ENCODE assay signal across 12 mouse cellular contexts in the genomic region with DNA sequence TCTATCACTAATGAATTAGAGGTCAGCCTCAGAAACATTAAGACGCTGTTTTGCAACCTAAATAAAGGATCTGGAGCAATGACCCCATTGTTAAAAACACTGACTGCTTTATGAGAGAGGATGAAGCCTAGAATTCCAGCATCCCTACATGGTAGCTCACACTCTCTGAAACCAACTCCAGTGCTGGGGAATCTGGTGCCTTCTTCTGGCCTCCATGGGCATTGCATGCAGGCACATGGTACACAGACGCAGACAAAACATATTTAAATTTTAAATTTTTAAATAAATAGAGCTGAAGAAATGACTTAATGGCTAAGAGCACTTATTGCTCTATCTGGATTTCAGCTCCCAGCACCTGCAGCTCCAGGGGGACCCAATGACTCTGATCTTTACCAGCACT. TPM values are rescaled to one million over a fixed set of nuclear protein-coding genes. Genes with fewer than 3 reads are reported as not detected.
A peak's percentile ranks its signal among the peaks of the same experiment; 100 is the strongest.
DNase-seq lines count a peak whose midpoint lies in the region; ATAC-seq and TF ChIP-seq lines count a peak whose summit lies in the region.
"Had no signal": no experiment of that assay in that cellular context is flagged by ENCODE, and none has a peak within 500 bp of the region (broad histone marks: within the 10 kb centered on the region; RNA-seq: fewer than 3 reads in every experiment).

No protein-coding gene starts in this region.

- TF ChIP-seq CTCF in gastrocnemius, adult 2 months (IDR thresholded peaks at IDR 0.05): peak; percentile 58
- peak; percentile 57 for TF ChIP-seq CTCF in liver, postnatal 0 days (IDR thresholded peaks at IDR 0.05; ENCODE audit: low read depth)
- TF ChIP-seq CTCF in ES-Bruce4 (IDR thresholded peaks at IDR 0.05; ENCODE audit: low read depth, low read length): peak; percentile 39

- TF ChIP-seq POLR2A in ES-Bruce4 (IDR thresholded peaks at IDR 0.05; ENCODE audit: insufficient read depth, low read length): no peak

- peaks cover 8% of the 10 kb centered on the region for H3K4me1 ChIP-seq in liver, postnatal 0 days (ENCODE audit: insufficient read depth)
- no peaks in the 10 kb centered on the region for H3K4me1 ChIP-seq in liver, embryonic 11.5 days (replicated peaks; ENCODE audit: control insufficient read depth, insufficient read depth, low read length)
- no peaks in the 10 kb centered on the region for H3K4me1 ChIP-seq in ES-Bruce4 (ENCODE audit: control insufficient read depth, insufficient read depth, low read length)

- ATAC-seq in liver, postnatal 0 days: no peak
- ATAC-seq in liver, embryonic 11.5 days (replicated peaks; ENCODE audit: low FRiP score): no peak
- ATAC-seq in inflammation-experienced regulatory T-cells, adult 6 months: no peak

- no peak overlapping the region for H3K4me3 ChIP-seq in gastrocnemius, adult 2 months
- H3K4me3 ChIP-seq in liver, postnatal 0 days (ENCODE audit: low read depth, low read length): no peak overlapping the region
- H3K4me3 ChIP-seq in liver, embryonic 11.5 days (ENCODE audit: low read depth, low read length): no peak overlapping the region
- H3K4me3 ChIP-seq in ES-Bruce4 (ENCODE audit: low read depth, low read length): no peak overlapping the region
- H3K4me3 ChIP-seq: liver, embryonic 15.5 days had no signal

- WGBS in liver, postnatal 0 days (ENCODE audit: insufficient replicate concordance): 82% methylated on average over 2 of the region's 2 CpGs
- WGBS in liver, embryonic 11.5 days: 86% methylated on average over 2 of the region's 2 CpGs

- H3K27ac ChIP-seq in gastrocnemius, adult 2 months: no peak overlapping the region
- H3K27ac ChIP-seq in liver, postnatal 0 days (ENCODE audit: low read depth): no peak overlapping the region
- H3K27ac ChIP-seq in liver, embryonic 11.5 days (ENCODE audit: low read depth, low read length): no peak overlapping the region
- no peak overlapping the region for H3K27ac ChIP-seq in ES-Bruce4 (ENCODE audit: insufficient read depth, low read length)
- H3K27ac ChIP-seq: liver, embryonic 15.5 days had no signal

- H3K9me3 ChIP-seq in liver, postnatal 0 days (ENCODE audit: low read length): no peaks in the 10 kb centered on the region
- no peaks in the 10 kb centered on the region for H3K9me3 ChIP-seq in liver, embryonic 11.5 days (ENCODE audit: control insufficient read depth, low read length)
- no peaks in the 10 kb centered on the region for H3K9me3 ChIP-seq in ES-Bruce4 (replicated peaks; ENCODE audit: control insufficient read depth, insufficient read depth, low read length, poor library complexity, severe bottlenecking)
- H3K9me3 ChIP-seq: liver, embryonic 15.5 days had no signal

- intact Hi-C loops in gastrocnemius, adult 2 months (cut with DNase I): loop anchor here (5.0 to 10.0 kb wide), 2 partner anchors 46 to 191 kb away; partner anchors contain the start of gene Yeats2
- intact Hi-C loops in gastrocnemius, postnatal 14 days (cut with DNase I; ENCODE audit: low total_unique reads): no loop called here

- no peak for TF ChIP-seq EP300 in liver, postnatal 0 days (IDR thresholded peaks at IDR 0.05; ENCODE audit: low read depth)
- no peak for TF ChIP-seq EP300 in ES-Bruce4 (IDR thresholded peaks at IDR 0.05; ENCODE audit: insufficient read depth, low read depth, low read length)

- 0 out of 2 replicates have a peak, but pooled peaks cover 3% of the 10 kb centered on the region for H3K36me3 ChIP-seq in liver, postnatal 0 days (replicated peaks; ENCODE audit: insufficient read depth, low read length)
- no peaks in the 10 kb centered on the region for H3K36me3 ChIP-seq in liver, embryonic 11.5 days (ENCODE audit: control insufficient read depth, insufficient read depth, low read length)
- H3K36me3 ChIP-seq in ES-Bruce4 (ENCODE audit: control insufficient read depth, insufficient read depth, low read length, poor library complexity, severe bottlenecking): no peaks in the 10 kb centered on the region
- H3K36me3 ChIP-seq: liver, embryonic 15.5 days had no signal

- no peak for DNase-seq in gastrocnemius, adult 2 months
- no peak for DNase-seq in gastrocnemius, postnatal 14 days
- DNase-seq in liver, postnatal 0 days: no peak
- no peak for DNase-seq in liver, embryonic 11.5 days (ENCODE audit: low spot score)
- peak; percentile 51 for DNase-seq in lung, postnatal 36 days
- no peak for DNase-seq in ovary, postnatal 36 days (ENCODE audit: low spot score)
- DNase-seq: cerebellum, adult 11 months; heart, postnatal 36 days; right cerebral cortex, postnatal 25 days had no signal

- H3K27me3 ChIP-seq in liver, postnatal 0 days (ENCODE audit: insufficient read depth, low read length): no peaks in the 10 kb centered on the region
- H3K27me3 ChIP-seq in liver, embryonic 11.5 days (replicated peaks; ENCODE audit: control insufficient read depth, insufficient read depth, low read length): no peaks in the 10 kb centered on the region
- no peaks in the 10 kb centered on the region for H3K27me3 ChIP-seq in ES-Bruce4 (ENCODE audit: control insufficient read depth, insufficient read depth, low read length, poor library complexity, severe bottlenecking)
- H3K27me3 ChIP-seq: liver, embryonic 15.5 days had no signal

- no peak overlapping the region for H3K9ac ChIP-seq in liver, postnatal 0 days (replicated peaks)
- H3K9ac ChIP-seq in liver, embryonic 11.5 days (ENCODE audit: low read depth, low read length): no peak overlapping the region
- no peak overlapping the region for H3K9ac ChIP-seq in ES-Bruce4 (ENCODE audit: low read depth, poor library complexity, severe bottlenecking)
- H3K9ac ChIP-seq: liver, embryonic 15.5 days had no signal

- H3K4me2 ChIP-seq in liver, postnatal 0 days (ENCODE audit: low read depth, low read length): no peak overlapping the region
- H3K4me2 ChIP-seq in liver, embryonic 11.5 days: no peak overlapping the region
- H3K4me2 ChIP-seq: liver, embryonic 15.5 days had no signal

RNA-seq across cellular contexts. Expression of gene Klhl24, which starts 1.4 kb away (rescaled TPM):
- total RNA-seq in gastrocnemius, adult 2 months (2021): 100 to 1,000 TPM; 178 to 187 TPM
- total RNA-seq in gastrocnemius, postnatal 14 days (2021): 100 to 1,000 TPM; 163 to 199 TPM
- polyA plus RNA-seq in liver, postnatal 0 days (2015; fragmentation: Nextera tagmentation; extraction: Ambion mirVana): 10.5 and 12.1 TPM in 2 replicates
- polyA plus RNA-seq in liver, embryonic 11.5 days (2014; fragmentation: Nextera tagmentation; extraction: Ambion mirVana): 9.8 and 10.9 TPM in 2 replicates
- 96.1 and 113 TPM in 2 replicates for polyA plus RNA-seq in ES-Bruce4 (2011; ENCODE audit: insufficient read depth, insufficient read length, low read depth, missing spikeins)
- polyA plus RNA-seq in inflammation-experienced regulatory T-cells, adult 6 months (2017; shearing (Covaris generic)): 10 to 100 TPM; 26.4 to 33.1 (median 32.5) TPM

RNA-seq across cellular contexts. Expression of gene Yeats2, which starts 44.9 kb away (rescaled TPM):
- 1 to 10 TPM; 5.7 to 6.9 TPM for total RNA-seq in gastrocnemius, adult 2 months (2021)
- total RNA-seq in gastrocnemius, postnatal 14 days (2021): 10 to 100 TPM; 12.4 to 12.5 TPM
- polyA plus RNA-seq in liver, postnatal 0 days (2015; fragmentation: Nextera tagmentation; extraction: Ambion mirVana): 1.6 and 2.0 TPM in 2 replicates
- 26.3 and 26.8 TPM in 2 replicates for polyA plus RNA-seq in liver, embryonic 11.5 days (2014; fragmentation: Nextera tagmentation; extraction: Ambion mirVana)
- polyA plus RNA-seq in ES-Bruce4 (2011; ENCODE audit: insufficient read depth, insufficient read length, low read depth, missing spikeins): 92.7 and 112 TPM in 2 replicates
- polyA plus RNA-seq in inflammation-experienced regulatory T-cells, adult 6 months (2017; shearing (Covaris generic)): 10 to 100 TPM in 1 of 3 experiments, 1 to 10 TPM in 2; 6.1 to 11.9 (median 9.4) TPM
